Mouse (Mus musculus) MEL-GATA-1-ER (cell line): ENCODE data around the gene Josd1.
"Not testable (repeated sequence)": the region's sequence is repeated elsewhere in the genome, so short reads cannot be mapped to it uniquely, and the experiment has no call there.

Experiments
- DNase-seq: peaks from one replicate; pipeline ENCODE4 v3.0.0-alpha.2; 2012; ENCODE audit warnings: low read depth; ENCODE audit errors: extremely low read depth

Gene Josd1

DNA sequence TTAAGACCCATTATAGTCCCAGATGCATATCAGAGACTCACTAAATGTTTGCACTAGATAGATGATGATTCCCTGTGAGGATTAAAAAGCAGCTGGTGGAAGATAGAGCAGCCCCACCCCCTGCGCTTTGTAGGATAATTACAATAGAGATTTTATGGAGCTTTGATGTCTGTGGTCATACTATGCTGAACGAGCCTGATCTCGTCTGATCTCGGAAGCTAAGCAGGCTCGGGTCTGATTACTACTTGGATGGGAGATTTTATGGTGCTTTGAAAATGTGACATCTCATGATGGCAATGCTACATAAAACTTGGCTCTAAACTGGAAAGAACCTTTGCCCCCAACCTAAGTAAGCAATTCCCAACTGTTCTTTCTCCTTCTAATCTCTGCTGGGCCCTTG is 4.6 kb upstream of the Josd1 start:
- DNase-seq: no peak

DNA sequence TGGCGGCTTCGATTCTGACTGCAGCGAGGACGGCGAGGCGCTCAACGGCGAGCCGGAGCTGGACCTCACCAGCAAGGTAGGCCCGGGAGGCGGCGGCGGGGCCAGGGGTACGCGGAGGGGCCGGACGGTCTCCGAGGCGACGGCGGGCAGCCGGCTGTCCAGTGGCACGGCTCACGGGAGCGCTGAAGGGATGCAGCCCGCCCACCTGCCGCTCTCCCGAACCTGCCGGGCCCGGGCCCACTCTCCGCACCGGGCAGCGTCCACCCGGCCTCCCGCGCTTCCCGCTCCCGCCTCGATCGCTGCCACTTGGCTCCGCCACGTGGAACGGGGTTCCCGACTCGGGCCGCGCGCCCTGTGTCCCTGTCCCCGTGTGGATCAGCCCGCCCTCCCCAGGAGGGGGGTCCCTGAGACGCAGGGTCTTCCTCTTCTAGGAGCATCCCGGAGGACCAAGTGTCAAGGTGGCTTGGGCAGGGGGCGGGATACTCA is 3.3 kb upstream of the Josd1 start:
- DNase-seq: no peak

DNA sequence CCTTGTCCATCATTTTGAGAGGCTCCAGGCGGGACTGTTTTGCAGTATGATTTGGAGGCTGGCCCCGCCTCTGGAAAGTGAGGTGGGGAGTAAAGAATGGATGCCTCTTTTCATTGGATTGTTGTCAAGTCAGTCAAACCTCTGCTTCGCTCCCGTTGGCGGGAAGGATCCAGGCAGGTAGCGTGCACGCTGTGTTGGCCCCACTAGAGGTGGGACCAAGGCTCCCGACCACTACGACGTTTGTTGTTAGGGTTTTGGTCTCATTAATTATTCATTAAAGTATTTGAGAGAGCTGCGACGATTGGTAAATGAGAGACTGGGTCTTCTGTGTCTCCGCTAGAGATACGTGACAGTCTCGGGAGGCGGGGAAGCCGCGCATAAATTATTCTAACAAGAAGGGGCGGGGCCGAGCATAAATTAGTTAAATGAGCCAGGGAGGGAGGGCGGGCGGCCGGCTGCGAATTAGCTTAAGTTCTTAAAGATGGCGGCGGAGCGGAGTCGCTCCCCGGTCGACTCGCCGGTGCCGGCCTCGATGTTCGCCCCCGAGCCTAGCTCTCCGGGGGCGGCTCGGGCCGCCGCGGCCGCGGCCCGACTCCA is 2.8 kb upstream of the Josd1 start, which contains the start of gene Gtpbp1:
TSS of gene Gtpbp1 (plus strand) at position 420 of the 597 bp plus-strand sequence.
- peak; percentile 99 for DNase-seq

DNA sequence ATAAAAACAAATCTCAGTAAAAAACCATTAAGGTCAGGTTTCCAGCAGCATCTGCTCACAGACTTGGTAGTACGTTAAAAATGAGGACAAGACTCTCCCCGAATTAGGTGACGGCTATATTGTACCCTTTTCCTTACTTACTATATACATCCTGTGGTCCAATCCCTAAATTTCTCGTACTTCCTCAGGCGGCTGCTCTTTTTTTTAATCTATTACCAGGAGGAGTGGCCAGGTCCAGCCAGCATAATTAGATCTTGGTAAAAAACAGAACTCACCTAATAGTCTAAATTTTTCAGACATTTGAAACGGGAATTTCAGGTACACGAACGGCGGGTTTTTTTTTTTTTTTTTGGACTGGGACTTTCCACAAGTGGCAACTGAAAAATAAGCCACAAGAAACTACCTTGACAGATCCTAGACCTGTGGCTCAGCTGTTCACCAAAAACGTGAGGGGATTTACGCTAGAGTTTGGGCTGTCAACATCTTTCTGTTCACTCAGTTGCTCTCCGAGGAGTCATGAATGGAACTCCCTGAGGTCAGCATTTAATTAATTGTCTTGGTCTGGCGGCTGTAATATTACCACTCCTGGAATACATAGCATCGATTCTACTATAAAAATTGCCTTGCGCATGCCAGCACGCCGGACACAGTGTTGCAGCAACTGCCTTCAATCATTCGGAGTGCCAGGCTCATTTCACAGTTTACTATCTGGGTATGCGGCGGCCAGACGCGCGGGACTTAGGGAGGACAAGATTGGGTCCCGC is 2.1 kb upstream of the Josd1 start:
- DNase-seq: no peak

DNA sequence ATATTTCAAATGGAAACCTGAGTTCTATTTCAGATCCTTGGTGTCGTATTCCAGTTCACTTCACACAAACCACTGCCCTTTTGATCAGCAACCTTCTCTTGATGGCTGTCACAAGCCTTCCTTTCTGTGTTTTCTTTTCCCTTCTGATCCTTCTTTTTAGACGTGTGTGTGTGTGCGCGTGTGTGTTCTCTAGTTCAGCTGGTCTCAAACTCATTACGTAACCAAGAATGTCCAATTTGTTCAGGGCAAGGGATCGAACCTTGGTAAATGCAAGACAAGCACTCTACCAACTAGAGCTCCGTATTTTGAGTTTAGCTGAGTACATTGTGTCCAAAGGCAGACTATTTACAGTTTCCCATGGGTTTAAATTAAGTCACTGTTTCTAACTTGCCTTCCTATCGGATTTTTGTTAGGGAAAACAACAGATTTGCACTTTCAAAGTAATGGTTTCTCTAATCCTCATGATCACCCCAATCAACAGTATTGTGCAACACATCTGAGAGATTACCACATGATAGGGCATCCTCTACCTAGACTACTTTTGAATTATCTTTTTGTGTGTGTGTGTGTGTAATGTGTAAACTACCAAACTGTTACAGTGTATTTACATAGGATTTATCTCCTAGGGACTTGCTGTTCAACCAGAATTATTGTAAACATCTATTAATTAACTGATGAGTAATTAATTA is 693 bp upstream of the Josd1 start:
- no peak for DNase-seq

DNA sequence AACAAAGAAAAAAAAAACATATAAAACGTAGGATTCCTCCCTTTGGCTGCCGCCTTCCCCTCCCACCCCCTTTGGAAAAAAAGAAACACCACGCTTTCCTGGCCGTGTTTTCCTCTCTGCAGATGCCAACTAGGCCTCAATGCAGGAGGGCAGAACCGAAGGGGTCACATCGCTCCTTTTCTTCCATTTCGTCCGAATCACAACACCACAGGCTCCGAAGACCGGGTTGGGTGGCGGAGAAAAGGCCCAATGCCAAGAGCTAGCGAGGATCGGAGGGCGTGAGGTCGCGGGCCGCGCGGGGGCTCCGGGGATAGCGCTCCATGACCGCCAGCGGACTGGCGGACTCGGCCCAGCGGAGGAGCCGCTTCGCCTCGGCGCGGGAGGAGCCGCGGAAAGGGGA is 544 bp downstream of the Josd1 start:
- no peak for DNase-seq

DNA sequence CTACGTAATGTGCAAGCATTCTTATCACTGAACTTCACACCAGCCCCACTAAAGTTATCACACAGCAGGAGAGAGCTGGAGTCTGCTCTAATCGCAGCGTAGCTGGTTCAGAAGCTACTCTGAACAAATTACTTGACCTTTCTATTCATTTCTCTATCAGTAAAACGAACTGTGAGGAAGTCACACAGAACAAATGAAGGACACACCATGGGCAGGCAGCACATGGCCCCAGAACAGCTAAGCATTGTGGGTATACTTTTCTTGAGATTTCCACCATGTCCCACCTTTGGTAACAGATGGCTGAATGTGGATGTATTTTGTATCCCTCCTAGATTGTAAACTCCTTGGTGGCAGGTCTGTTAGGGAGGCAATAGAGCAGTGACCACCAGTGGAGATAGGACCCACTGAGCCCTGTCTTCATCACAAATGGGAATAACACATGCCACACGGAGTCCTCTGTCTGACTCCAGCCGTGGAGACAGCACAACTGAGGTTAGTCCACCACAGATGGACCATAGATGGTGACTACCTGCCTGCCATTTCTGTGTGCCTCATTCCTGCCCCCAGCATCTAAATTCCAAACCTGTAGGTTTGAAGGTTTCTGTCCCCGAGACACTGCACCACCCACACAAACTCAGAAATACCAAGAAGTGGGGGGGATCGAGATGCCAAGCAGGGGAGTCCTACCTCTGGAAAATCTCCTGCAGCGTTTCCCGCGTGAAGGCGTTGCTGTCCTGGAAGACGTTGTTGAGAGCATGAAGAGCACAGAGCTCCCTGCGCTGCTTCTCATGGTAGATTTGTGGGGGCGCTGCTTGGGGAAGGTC is 1.5 kb downstream of the Josd1 start:
- no peak for DNase-seq

DNA sequence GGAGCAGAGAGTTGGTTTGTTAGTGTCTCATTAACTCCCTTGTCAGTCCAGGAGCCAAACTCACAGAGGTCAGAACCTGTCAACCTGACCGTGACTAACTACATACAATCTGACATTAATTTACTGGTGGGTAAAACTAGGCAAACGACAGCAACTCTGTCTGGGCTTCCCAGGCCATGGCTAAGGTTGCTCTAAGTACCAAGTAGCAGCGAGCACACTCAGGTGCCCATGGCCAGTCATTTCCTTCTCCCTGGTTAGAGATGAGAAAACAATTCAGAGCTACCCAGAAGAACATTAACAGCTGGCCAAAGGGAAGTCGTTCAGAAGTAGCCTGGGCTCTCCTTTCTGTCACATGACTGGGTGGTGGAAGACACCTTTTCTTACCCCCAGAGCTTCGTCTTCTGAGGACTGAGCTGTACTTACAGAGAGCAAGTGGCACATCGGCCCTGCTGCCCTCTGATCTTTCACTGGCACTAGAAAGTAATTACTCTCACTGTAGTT is 2.5 kb downstream of the Josd1 start:
- DNase-seq: no peak

DNA sequence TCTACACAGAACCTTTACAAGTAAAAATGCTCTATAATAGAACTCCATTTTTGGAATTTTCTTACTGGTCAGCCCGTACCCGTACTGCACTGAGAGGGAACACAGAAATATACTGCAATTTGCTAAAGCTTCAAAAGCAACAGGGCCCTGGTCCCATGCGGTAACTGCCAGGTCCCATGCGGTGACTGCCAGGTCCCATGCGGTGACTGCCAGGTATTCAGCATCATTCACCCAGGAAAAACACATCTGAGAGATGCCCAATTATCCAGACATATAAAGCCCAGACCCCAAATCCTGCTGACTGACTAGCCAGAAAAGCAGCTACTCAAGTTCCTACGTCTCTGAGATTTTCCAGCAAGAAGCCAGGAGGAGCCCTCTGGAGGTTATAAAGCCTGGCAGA is 3.1 kb downstream of the Josd1 start:
- no peak for DNase-seq

DNA sequence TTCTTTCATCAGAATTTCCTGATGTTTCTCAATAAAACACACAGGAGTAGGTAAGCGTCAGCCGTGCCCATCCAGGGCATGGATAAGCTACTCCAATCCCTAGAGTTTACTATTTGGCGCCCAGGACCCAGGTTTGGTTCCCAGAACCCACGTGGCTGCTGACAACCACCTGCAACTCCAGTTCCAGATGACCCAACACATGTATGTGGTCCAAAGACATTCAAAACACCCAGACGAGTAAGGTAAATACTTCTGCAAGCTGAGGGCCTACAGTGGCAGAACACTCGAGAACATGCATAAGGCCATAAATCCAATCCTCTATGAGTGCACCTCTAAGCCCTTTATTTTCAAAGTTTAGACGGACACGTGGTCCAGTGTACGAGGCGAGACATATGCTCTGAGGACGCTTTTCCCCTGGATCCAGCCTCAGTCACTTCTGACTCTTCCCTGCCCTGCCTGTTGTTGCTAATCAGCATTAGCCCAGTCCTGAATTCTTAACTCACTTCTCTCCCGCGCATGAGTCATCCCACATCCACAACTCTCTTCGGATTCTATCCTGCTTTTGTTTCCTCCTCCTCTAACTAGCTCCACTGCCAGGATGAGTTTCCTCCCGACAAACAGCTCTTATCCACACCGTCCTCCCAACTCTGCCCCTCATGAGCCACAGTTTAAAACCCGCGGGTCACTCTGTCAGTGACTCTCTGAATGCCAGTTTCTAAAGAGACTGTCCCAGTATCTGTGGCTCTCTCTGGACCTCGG is 3.8 kb downstream of the Josd1 start:
- DNase-seq: no peak

DNA sequence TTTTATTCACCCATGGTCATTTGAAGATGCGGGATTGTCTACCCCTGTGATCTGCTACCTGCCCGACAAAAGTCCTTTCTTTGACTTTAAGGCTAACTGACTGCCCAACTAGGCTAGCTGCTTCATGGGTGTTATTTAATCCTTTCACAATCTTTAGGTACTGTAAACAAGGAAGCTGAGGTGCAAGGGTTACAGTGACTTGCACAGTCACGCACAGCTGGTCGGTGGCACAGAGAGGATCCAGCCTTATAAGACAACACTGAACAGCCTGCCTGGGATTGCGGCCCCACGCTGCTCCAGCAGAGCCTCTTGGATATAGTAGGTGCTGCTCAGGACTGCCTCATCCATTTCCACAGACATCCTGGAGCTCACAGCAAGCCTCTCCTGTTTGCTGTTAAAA is 4.6 kb downstream of the Josd1 start:
- DNase-seq: no peak

DNA sequence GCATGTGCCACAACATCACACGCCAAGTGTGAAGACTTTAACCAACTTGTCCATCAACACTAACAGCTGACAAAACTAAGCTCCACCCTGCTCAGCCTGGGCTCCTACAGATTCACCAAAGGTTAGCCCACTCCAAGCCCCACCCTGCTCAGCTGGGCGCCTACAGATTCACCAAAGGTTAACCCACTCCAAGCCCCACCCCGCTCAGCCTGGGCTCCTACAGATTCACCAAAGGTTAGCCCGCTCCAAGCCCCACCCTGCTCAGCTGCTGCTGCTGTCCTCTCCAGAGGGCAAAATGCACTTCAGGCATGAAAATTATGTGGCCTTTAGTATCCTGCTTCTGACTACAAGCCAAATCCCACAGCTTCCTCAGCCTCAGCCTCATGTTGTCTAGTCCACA is 5.7 kb downstream of the Josd1 start:
- no peak for DNase-seq

DNA sequence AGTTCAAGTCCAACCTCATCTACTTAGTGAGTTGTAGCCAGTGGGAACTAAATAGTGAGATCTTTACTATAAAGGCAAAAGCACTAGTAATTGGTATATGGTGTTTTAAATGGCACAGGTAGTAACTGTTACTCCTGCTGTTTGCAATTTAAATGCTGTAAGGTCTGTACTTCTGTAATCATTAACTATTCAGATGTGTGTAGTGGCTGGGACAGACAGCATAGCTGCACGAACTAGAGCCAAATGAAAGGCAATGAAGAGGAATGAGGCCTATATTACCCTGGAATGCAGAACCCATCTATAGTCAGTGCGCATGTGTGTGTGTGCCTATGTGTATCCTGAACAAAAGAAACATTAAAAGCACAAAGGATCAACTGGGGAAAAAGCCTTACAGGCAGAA is 9.8 kb downstream of the Josd1 start:
- no peak for DNase-seq

DNA sequence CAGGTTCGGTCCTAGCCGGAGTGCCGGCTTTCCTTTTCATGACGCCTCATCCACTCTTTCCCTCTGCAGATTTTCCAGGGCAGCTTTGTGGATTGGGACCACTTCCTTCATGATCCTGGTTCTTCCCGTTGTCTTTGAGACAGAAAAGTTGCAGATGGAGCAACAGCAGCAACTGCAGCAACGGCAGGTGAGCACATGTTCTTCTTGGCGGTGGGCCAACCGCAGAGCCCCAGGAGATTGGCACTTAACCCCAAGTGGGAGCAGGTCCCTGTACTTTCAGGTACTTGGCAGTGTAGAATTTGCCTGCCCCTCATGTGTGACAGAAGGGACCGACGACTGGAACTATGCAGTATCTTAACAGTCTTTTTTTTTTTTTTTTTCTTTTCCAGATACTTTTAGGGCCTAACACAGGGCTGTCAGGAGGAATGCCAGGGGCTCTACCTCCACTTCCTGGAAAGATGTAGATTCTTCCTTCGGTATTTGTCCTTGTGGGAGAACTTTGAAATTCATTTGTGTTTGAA is 15.8 kb downstream of the Josd1 start:
- not testable (repeated sequence) for DNase-seq

DNA sequence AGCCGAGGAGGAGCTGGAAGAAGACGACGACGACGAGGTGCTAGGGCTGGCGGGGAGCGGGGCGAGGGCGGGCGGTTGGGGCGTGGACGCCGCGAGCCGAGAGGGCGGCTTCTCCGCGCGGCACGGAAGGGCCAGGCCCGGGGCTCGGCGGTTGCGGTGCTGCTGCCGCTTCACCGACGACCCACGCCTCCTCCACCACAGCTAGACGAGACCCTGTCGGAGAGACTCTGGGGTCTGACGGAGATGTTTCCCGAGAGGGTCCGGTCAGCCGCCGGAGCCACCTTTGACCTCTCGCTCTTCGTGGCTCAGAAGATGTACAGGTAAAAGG is 16.8 kb downstream of the Josd1 start:
- no peak for DNase-seq

DNA sequence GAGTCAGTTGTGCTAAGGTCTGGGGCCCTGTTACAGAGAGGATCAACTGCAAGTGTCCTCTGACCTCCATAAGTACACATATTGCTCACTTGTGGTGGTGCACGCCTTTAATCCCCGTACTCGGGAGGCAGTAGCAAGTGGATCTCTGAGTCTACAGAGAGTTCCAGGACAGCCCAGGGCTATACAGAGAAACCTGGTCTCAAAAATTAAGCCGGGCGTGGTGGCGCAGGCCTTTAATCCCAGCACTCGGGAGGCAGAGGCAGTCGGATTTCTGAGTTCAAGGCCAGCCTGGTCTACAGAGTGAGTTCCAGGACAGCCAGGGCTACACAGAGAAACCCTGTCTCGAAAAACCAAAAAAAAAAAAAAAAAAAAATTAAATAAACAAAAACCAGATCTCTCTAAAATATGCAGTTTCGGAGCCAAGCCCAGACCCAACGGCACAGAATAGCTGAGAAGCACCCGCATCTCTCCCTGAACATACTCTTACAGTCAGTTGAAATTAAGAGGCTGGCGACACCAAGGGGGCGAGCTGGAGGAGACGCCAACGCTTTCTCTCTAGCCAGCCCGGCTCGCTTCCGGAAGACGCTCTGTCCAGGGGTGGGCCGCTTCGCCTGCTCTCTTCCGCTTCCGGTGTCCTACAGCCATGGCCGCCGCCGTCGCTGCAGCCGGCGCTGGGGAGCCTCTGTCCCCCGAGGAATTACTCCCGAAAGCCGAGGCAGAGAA is 17.3 kb downstream of the Josd1 start, which contains the start of gene Tomm22:
TSS of gene Tomm22 (plus strand) at position 613 of the 723 bp plus-strand sequence.
- DNase-seq: peak; percentile 84

DNA sequence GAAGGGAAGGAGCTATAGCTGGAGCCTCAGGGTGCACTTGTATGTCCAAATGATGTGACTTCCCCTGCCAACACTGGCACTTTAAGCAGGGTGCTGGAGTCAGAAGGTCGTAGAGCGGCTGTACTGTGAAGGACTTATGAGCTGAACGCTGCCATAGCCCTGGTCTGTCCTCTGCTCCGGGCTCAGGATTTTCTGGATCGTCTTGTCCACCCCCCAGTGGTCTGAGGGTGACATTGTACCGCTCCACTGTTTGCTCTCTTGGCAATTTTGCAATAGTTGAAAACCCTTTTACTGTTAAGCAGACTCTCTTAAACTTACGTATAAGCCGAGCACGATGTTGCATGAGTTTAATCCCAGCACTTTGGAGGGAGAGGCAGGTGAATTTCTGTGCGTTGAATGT is 18.5 kb downstream of the Josd1 start:
- no peak for DNase-seq

DNA sequence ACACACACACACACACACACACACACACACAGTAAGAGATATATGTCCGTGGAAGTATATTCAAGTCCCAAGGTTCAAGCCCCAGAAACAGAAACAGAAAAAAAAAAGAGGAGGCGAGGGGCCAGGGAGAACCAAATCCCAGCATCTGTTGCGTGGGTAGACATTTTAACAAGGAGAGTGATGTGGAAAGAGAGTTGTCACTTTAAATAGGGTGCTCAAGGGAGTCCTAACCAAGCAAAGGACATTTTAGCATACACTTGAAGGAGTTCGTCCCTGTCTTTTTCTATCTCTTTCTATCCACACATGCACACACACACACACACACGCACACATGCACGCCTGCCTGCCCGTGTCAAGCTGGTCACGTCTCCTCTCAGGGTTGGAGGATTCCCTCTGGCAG is 23.1 kb downstream of the Josd1 start:
- no peak for DNase-seq

DNA sequence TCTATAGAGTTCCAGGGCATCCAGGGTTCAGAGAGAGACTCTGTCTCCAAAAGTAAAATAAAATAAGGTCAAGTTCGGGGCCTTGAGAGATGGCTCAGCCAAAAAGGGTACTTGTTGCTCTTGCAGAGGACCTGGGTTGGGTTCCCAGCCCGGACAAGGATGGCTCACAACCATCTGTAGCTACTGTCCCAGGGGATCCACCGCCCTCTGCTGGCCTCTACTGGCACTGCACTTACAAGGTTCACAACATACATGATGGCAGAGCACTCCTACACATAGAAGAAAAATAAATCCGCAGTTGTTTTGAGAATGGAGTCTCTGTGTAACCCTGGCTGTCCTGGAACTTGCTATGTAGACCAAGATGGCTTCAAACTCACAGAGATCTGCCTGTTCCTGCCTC is 25.9 kb downstream of the Josd1 start:
- DNase-seq: no peak
